Mouse (Mus musculus) c-Kit-positive CD71-positive TER-119-negative erythroid progenitor cells, embryonic 14.5 days (primary cell): ENCODE measurements at regions not wholly inside any gene's neighbourhood (a gene's known extent, or its start where the extent isn't known, plus 50 kb on each side); places are given as distances from the start of the nearest gene placed in this dataset.
A peak's percentile ranks its signal among the peaks of the same experiment; 100 is the strongest.

Experiments
- DNase-seq: peaks from one replicate; pipeline ENCODE4 v3.0.0-alpha.2; 2013; ENCODE audit warnings: low read depth

DNA sequence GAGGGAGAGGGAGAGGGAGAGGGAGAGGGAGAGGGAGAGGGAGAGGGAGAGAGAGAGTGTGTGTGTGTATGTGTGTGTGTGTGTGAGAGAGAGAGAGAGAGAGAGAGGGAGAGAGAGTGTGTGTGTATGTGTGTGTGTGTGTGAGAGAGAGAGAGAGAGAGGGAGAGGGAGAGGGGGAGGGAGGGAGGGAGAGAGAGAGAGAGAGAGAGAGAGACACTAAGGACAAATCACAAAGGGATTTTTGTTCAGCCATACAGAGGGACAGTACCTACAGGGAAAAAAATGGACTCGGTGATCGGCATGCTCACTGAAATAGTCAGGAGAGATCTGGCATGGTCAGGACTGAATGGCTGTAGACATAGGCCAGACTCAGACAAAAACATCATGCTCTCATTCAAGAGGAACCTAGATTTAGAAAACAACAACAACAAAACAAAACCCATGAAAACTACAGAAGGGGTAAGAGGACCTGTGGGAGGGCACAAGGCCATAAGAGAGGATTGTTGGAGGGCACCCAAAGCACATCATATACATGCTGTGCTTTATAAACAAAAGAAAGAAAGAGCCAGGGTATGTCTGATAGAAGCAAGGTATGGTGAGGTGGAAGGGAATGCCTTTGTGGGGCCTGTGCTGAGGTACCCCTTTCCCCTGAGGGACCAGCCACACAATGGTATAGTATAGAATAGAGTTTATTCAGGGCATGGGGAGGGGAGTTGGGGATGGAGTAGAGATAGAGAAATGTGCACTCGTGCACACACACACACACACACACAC lies 127.0 kb upstream of the Med14 start:
- no peak for DNase-seq

- no peak for DNase-seq
Measured at GRCm38 (mm10) chrX:12888010-12888707, 126.3 kb upstream of the Med14 start.

- no peak for DNase-seq
Measured at GRCm38 (mm10) chrX:12887516-12887915, 125.6 kb upstream of the Med14 start.

DNA sequence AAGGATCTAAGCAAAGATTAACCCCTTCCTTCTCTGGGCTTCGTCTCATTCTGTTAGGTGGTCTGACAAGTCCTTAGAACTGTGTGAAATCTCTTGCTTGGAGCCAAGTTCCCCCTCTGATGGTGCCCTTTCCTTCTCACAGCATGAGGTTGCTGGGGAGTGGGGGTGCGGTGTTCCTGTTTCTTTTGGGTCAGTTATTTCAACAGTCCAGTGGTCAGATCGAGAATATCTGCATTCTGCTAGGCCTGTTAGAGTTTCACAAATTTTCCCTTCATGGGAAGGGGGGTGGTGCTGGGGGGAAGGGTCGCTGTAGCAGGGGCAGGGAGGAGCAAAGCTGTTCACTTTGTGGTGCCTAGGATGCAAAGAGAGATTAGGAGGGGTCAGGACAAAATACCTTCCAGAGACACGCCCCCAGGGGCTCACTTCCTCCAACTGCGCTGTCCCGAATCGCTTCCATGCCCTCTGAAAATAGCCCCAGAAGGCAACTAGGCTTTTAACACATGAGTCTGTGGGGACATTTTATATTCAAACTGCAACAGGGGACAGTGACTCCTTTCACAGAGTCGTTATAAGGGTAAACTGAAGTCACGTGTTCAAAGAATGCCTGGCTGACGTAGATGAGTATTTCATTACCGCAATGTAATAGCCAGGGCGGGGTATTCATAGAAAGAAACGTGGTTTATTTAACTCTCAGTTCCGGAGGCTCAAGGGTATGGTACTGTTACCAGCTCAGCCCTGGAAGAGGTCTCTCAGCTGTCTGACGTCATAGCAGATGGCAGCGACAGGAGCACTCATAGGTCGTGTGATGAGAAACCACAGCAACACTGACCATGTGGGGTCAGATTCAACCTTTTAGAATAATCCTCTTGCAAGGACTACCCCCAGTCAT lies 124.5 kb upstream of the Med14 start:
- DNase-seq = no peak

GRCm38 (mm10) chrX:12879233-12879632 lies 117.4 kb upstream of the Med14 start:
- no peak for DNase-seq

DNA sequence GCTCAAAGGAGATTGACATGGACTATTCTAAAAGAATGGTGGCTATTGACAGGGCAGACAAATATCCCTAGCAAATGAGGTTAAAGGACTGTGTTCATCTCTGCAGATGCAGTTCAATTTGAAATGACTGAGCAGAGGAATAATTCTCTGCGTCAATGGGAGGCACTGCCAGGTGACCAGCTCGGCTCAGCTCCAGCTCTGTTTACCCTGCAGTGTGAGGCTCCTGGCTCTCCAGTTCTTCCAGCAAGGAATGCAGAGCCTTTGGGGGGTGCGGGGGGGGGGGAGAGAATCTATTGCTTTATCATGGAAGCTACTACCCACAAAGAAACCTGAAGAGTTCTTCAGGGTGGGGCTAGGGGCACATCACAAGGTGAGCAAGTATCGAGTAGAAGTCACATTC lies 115.6 kb upstream of the Med14 start:
- no peak for DNase-seq

DNA sequence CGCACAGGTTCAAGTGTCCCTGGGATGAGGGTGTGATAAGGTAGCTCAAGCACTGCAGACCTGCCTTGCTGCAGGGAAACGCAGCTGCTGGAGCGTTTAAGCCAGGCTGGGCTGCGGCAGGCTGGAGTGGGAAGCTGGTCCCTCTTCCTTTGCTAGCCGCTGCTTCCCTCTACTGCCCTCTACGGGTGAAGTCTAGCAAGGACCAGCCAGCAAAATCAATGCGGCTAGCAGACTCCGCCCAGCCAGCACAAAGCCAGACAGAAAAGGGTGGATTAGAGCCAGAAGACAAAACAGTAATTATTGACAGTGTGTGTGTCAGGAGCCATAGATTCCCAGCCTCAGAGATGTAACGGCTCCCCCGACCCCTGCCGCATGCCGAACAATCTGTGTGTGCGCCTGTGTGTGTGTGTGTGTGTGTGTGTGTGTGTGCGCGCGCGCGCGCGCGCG lies 111.8 kb upstream of the Med14 start:
- peak; percentile 58 for DNase-seq

GRCm38 (mm10) chrX:12873230-12873629 lies 111.4 kb upstream of the Med14 start:
- no peak for DNase-seq

GRCm38 (mm10) chrX:12866885-12867498 lies 105.1 kb upstream of the Med14 start:
- peak; percentile 21 for DNase-seq

- DNase-seq = no peak
Measured at GRCm38 (mm10) chrX:12866176-12866575, 104.3 kb upstream of the Med14 start.

DNA sequence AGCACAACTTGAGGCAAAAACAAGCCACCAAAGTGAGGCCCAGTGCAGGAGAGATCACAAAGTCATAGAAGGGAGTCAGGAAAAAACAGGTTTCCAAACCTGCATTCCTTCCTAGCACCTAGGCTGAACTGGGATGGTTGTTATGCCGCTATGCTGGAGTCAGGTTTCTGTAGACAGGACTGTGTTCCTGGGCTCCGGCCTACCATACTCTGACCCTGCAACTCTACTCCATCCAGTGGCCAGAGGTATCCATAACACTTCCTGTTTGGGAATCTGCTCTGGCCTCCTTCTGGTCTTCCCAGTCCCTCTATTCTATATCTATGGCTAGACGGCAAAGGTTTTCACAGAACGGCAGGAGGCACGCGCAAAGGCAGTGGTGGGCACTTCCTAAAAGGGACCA lies 98.3 kb upstream of the Med14 start:
- no peak for DNase-seq

DNA sequence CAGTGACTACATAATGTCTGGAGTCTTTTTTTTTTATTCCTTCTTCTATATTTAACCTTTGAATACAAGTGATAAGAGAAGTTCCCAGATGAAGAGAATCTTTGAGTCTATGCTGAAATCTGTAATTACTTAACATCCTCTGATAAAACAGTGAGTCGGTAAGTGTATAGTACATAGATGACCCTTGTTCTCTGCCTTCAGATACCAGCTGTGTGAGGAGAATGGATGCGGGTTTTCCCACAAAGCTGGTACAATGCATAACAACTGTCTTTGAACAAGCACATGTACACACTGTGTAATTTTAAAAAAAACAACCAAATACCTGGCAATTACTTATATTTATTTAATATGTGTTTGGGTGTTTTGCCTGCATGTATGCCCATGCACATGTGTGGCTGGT lies 96.9 kb upstream of the Med14 start:
- DNase-seq = no peak

DNA sequence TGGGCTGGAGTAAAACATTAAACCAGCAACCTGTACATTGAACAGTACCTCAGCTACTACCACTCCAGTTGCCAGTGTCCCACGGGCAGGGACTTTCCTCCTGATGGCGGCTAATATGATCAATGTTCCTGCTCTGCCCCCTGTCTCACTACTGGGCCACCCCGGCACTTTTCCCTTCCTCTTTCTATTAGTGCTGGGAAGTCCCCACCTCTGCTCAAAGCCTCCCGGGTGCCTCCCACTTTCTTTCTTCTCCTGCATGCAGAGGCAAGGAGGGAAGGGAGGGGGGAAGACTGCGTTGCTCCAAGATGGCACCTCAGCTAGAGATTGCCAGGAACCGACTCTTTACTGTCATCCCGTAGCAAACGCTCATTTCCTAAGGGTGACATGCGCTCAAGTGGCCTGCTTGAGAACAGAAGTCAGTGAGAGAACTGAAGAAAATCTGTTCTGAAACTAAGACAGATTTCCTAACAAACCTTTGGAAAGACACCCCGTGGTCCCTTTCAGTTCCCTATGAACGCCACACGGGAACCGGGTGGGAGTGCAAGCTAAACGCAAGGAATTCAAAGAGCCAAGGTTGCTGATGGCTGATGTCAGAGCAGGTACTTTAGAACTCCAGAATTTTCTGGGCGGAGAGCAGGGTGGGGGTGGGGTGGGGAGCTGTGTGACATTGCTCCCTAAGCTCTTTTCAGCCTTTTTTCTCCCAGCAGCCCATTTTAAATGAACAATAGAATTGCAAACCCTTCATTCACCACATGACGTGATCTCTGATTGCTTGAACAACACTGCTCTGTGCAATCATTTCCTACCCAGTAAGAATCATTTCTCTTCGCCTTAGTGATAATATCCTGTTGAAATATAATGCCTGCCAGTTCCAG lies 96.2 kb upstream of the Med14 start:
- DNase-seq = no peak

- no peak for DNase-seq
Measured at GRCm38 (mm10) chrX:12855425-12855824, 93.6 kb upstream of the Med14 start.

- DNase-seq = peak; percentile 36
Measured at GRCm38 (mm10) chrX:12851684-12852083, 89.8 kb upstream of the Med14 start.

GRCm38 (mm10) chrX:12844431-12844830 lies 82.6 kb upstream of the Med14 start:
- DNase-seq = no peak

DNA sequence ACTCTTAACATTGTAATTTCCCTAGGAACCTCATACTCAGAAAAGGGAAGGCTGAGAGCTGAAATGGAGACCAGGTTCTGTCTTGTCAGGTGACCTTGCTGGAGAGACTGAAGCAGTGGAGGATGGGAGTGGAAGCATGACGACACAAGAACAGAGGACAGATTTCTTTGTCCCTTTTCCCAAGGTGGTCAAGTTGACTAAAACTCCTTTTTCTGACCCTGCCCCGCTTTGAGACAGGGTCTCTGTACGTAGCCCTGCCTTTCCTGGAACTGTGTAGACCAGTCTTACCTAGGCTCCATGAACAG lies 79.1 kb upstream of the Med14 start:
- DNase-seq = no peak

- DNase-seq = no peak
Measured at GRCm38 (mm10) chrX:12840160-12841020, 78.5 kb upstream of the Med14 start.

DNA sequence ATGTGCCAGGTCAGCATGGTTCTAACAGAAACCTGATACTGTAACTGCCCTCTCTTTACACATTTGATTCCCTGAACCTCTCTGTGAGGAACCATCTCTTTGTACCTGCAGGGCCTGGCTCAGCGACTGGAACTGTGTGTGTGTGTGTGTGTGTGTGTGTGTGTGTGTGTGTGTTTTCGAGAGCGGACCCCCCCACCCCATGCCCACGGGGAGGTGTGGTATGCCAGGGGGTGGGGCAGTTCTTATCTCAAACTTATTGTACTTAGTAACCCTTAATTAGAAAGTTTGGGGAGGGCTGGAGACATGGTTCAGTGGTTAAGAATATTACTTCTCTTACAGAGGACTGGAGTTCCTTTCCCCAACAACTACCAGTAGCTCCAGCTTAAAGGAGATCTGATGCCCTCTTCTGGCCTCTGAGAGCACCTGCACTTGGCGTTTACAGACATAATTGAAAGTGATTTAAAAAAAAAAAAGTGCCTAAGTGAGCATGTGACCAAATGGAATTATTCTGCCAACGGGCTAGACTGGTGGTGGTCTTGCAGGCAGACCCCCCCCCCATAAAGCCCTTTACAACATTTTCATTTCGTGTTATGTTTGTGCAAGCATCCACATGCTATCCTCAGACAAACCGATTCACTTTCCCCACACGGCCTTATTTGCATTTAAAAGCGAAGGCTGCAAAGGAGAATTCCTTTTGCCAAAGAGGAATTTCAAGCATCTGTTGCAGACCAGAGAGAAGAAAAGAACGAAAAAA lies 77.7 kb upstream of the Med14 start:
- DNase-seq = peak; percentile 30

GRCm38 (mm10) chrX:12837821-12838220 lies 75.9 kb upstream of the Med14 start:
- no peak for DNase-seq
